Mouse (Mus musculus): ENCODE measurements around the gene Hmgb3. TPM values are rescaled to one million over a fixed set of nuclear protein-coding genes. Genes with fewer than 3 reads are reported as not detected.
A peak's percentile ranks its signal among the peaks of the same experiment; 100 is the strongest.
"Not testable (repeated sequence)": the region's sequence is repeated elsewhere in the genome, so short reads cannot be mapped to it uniquely, and the experiment has no call there.

Hmgb3 gene
- not detected in 2 replicates for polyA plus RNA-seq (2012; ENCODE audit: insufficient read depth, insufficient read length, low replicate concordance, missing spikeins)

- TF ChIP-seq POLR2A (IDR thresholded peaks at IDR 0.05; ENCODE audit: insufficient read depth, low read depth, low read length) (peak; percentile 24; the same call in 1 of the 2 replicates), CTCF (IDR thresholded peaks at IDR 0.05; ENCODE audit: insufficient read depth, low read depth, low read length) (no peak)
- H3K27ac ChIP-seq (ENCODE audit: insufficient read depth, low read depth, low read length), result peak within 1 kb of the TSS; percentile 42
- H3K4me3 ChIP-seq (ENCODE audit: insufficient read depth, low read depth, low read length), result peak within 1 kb of the TSS; percentile 79
- WGBS, result 16% methylated on average over 59 of the region's 59 CpGs
- H3K4me1 ChIP-seq (ENCODE audit: control insufficient read depth, insufficient read depth, low read length), result peaks cover 3% of the 10 kb centered on the region; the same call in 1 of the 2 replicates
Measured at GRCm38 (mm10) chrX:71555415-71556114, at the start of gene Hmgb3. Hmgb3 (plus strand) TSS chrX:71555918.

GRCm38 (mm10) chrX:71506591-71506990, 49.1 kb upstream of the Hmgb3 start:
- not testable (repeated sequence) for H3K4me3 ChIP-seq (ENCODE audit: insufficient read depth, low read depth, low read length); H3K4me1 ChIP-seq (ENCODE audit: control insufficient read depth, insufficient read depth, low read length); H3K27ac ChIP-seq (ENCODE audit: insufficient read depth, low read depth, low read length)
- 90% methylated on average over 4 of the region's 4 CpGs for WGBS

- no peak for TF ChIP-seq POLR2A (IDR thresholded peaks at IDR 0.05; ENCODE audit: insufficient read depth, low read depth, low read length)
- TF ChIP-seq CTCF (IDR thresholded peaks at IDR 0.05; ENCODE audit: insufficient read depth, low read depth, low read length), result no peak
- H3K4me1 ChIP-seq (ENCODE audit: control insufficient read depth, insufficient read depth, low read length), result no peaks in the 10 kb centered on the region
- H3K27ac ChIP-seq (ENCODE audit: insufficient read depth, low read depth, low read length), result no peak overlapping the region
- WGBS, result 87% methylated on average over 4 of the region's 4 CpGs
- no peak overlapping the region for H3K4me3 ChIP-seq (ENCODE audit: insufficient read depth, low read depth, low read length)
Measured at GRCm38 (mm10) chrX:71519252-71519651, 36.5 kb upstream of the Hmgb3 start.

GRCm38 (mm10) chrX:71522889-71523288, 32.8 kb upstream of the Hmgb3 start:
- H3K4me1 ChIP-seq (ENCODE audit: control insufficient read depth, insufficient read depth, low read length), result no peaks in the 10 kb centered on the region
- TF ChIP-seq POLR2A (IDR thresholded peaks at IDR 0.05; ENCODE audit: insufficient read depth, low read depth, low read length), result no peak
- TF ChIP-seq CTCF (IDR thresholded peaks at IDR 0.05; ENCODE audit: insufficient read depth, low read depth, low read length), result no peak
- 95% methylated on average over 3 of the region's 3 CpGs for whole genome bisulfite sequencing

GRCm38 (mm10) chrX:71524310-71524709, 31.4 kb upstream of the Hmgb3 start:
- no peak overlapping the region for H3K4me3 ChIP-seq (ENCODE audit: insufficient read depth, low read depth, low read length)
- H3K27ac ChIP-seq (ENCODE audit: insufficient read depth, low read depth, low read length), result no peak overlapping the region
- 48% methylated on average over 2 of the region's 2 CpGs for WGBS
- TF ChIP-seq POLR2A (IDR thresholded peaks at IDR 0.05; ENCODE audit: insufficient read depth, low read depth, low read length) (no peak), CTCF (IDR thresholded peaks at IDR 0.05; ENCODE audit: insufficient read depth, low read depth, low read length) (no peak)
- H3K4me1 ChIP-seq (ENCODE audit: control insufficient read depth, insufficient read depth, low read length), result peaks cover 2% of the 10 kb centered on the region; the same call in 1 of the 2 replicates

More at GRCm38 (mm10) chrX:71522889-71523288, 32.8 kb upstream of the Hmgb3 start:
- H3K4me3 ChIP-seq (ENCODE audit: insufficient read depth, low read depth, low read length), result no peak overlapping the region
- H3K27ac ChIP-seq (ENCODE audit: insufficient read depth, low read depth, low read length), result no peak overlapping the region

GRCm38 (mm10) chrX:71525593-71526299, 30.0 kb upstream of the Hmgb3 start:
- 77% methylated on average over 3 of the region's 3 CpGs for WGBS
- Histone ChIP-seq H3K4me1 (ENCODE audit: control insufficient read depth, insufficient read depth, low read length) (peaks cover 2% of the 10 kb centered on the region; the same call in 1 of the 2 replicates), H3K4me3 (ENCODE audit: insufficient read depth, low read depth, low read length) (no peak overlapping the region), H3K27ac (ENCODE audit: insufficient read depth, low read depth, low read length) (no peak overlapping the region)
- TF ChIP-seq CTCF (IDR thresholded peaks at IDR 0.05; ENCODE audit: insufficient read depth, low read depth, low read length), result no peak
- TF ChIP-seq POLR2A (IDR thresholded peaks at IDR 0.05; ENCODE audit: insufficient read depth, low read depth, low read length), result no peak

GRCm38 (mm10) chrX:71527461-71527860, 28.3 kb upstream of the Hmgb3 start:
- Histone ChIP-seq H3K4me1 (ENCODE audit: control insufficient read depth, insufficient read depth, low read length) (peaks cover 2% of the 10 kb centered on the region; the same call in 1 of the 2 replicates), H3K27ac (ENCODE audit: insufficient read depth, low read depth, low read length) (no peak overlapping the region), H3K4me3 (ENCODE audit: insufficient read depth, low read depth, low read length) (no peak overlapping the region)
- WGBS, result 75% methylated on average over 1 of the region's 1 CpGs
- TF ChIP-seq CTCF (IDR thresholded peaks at IDR 0.05; ENCODE audit: insufficient read depth, low read depth, low read length), result no peak
- TF ChIP-seq POLR2A (IDR thresholded peaks at IDR 0.05; ENCODE audit: insufficient read depth, low read depth, low read length), result no peak

- WGBS, result 81% methylated on average over 3 of the region's 3 CpGs
- Histone ChIP-seq H3K4me3 (ENCODE audit: insufficient read depth, low read depth, low read length) (no peak overlapping the region), H3K4me1 (ENCODE audit: control insufficient read depth, insufficient read depth, low read length) (peaks cover 2% of the 10 kb centered on the region; the same call in 1 of the 2 replicates), H3K27ac (ENCODE audit: insufficient read depth, low read depth, low read length) (no peak overlapping the region)
- TF ChIP-seq POLR2A (IDR thresholded peaks at IDR 0.05; ENCODE audit: insufficient read depth, low read depth, low read length) (no peak), CTCF (IDR thresholded peaks at IDR 0.05; ENCODE audit: insufficient read depth, low read depth, low read length) (no peak)
Measured at GRCm38 (mm10) chrX:71528150-71528549, 27.6 kb upstream of the Hmgb3 start.

GRCm38 (mm10) chrX:71528646-71529045, 27.1 kb upstream of the Hmgb3 start:
- WGBS, result 49% methylated on average over 6 of the region's 6 CpGs
- TF ChIP-seq CTCF (IDR thresholded peaks at IDR 0.05; ENCODE audit: insufficient read depth, low read depth, low read length) (no peak), POLR2A (IDR thresholded peaks at IDR 0.05; ENCODE audit: insufficient read depth, low read depth, low read length) (no peak)
- no peak overlapping the region for H3K27ac ChIP-seq (ENCODE audit: insufficient read depth, low read depth, low read length)
- no peak overlapping the region for H3K4me3 ChIP-seq (ENCODE audit: insufficient read depth, low read depth, low read length)
- peaks cover 2% of the 10 kb centered on the region; the same call in 1 of the 2 replicates for H3K4me1 ChIP-seq (ENCODE audit: control insufficient read depth, insufficient read depth, low read length)

Data from olfactory bulb, adult 2 months (tissue).